Mouse (Mus musculus): ENCODE results near the gene Ptprk.

GRCm38 (mm10) chr10:28075491-28076035 is 943 bp downstream of the Ptprk start:
- TF ChIP-seq EP300 (IDR thresholded peaks at IDR 0.05): no peak
- no peak for TF ChIP-seq CTCF (IDR thresholded peaks at IDR 0.05)

Measured in lung, postnatal 0 days (tissue).